Mouse (Mus musculus): Measurements from ENCODE around the gene Ehmt1. TPM values are rescaled to one million over a fixed set of nuclear protein-coding genes. Genes with fewer than 3 reads are reported as not detected.

Gene Ehmt1
- polyA plus RNA-seq, 1 experiment from 2014 or later: 124 TPM

DNA sequence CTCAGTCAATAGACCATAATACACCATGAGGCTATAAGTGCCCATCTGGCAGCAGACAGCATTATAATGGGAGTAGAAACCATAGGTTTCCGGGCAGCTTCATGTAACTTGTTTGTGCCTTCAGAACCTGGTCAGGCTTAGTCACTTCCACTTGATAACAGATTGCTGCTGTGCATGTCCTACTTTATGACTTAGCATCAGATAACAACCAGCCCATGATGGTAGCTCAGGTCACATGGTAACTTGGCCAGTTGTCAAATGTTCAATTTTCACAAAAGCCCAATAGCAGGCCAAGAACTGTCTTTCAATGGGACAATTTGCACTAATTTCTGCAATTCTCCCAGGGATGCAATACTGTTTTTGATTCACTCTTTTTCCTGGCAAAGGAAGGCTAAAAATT lies 48.5 kb downstream of the Ehmt1 start:
- WGBS: 92% methylated on average over 1 of the region's 1 CpGs
- Histone ChIP-seq H3K9me3 (no peaks in the 10 kb centered on the region), H3K27me3 (no peaks in the 10 kb centered on the region), H3K9ac (no peak overlapping the region), H3K4me3 (no peak overlapping the region), H3K36me3 (peaks cover 40% of the 10 kb centered on the region), H3K27ac (no peak overlapping the region), H3K4me2 (replicated peaks) (no peak overlapping the region), H3K4me1 (no peaks in the 10 kb centered on the region)
- ATAC-seq (ENCODE audit: insufficient number of reproducible peaks, insufficient read depth, low FRiP score, low TSS enrichment): no peak

- no peak for ATAC-seq (ENCODE audit: insufficient number of reproducible peaks, insufficient read depth, low FRiP score, low TSS enrichment)
- H3K9ac ChIP-seq: no peak overlapping the region
- no peak overlapping the region for H3K4me3 ChIP-seq
- no peaks in the 10 kb centered on the region for H3K4me1 ChIP-seq
- H3K27me3 ChIP-seq: no peaks in the 10 kb centered on the region
- H3K4me2 ChIP-seq (replicated peaks): no peak overlapping the region
- no peak overlapping the region for H3K27ac ChIP-seq
- peaks cover 67% of the 10 kb centered on the region for H3K36me3 ChIP-seq
- WGBS: 88% methylated on average over 8 of the region's 8 CpGs
- H3K9me3 ChIP-seq: no peaks in the 10 kb centered on the region
Measured at GRCm38 (mm10) chr2:24863010-24863409, 56.4 kb downstream of the Ehmt1 start.

GRCm38 (mm10) chr2:24852408-24852807 lies 67.0 kb downstream of the Ehmt1 start:
- no peaks in the 10 kb centered on the region for H3K4me1 ChIP-seq
- H3K9me3 ChIP-seq: no peaks in the 10 kb centered on the region
- H3K36me3 ChIP-seq: peaks cover 66% of the 10 kb centered on the region
- no peak overlapping the region for H3K27ac ChIP-seq
- H3K4me2 ChIP-seq (replicated peaks): no peak overlapping the region
- H3K27me3 ChIP-seq: no peaks in the 10 kb centered on the region
- no peak overlapping the region for H3K4me3 ChIP-seq
- H3K9ac ChIP-seq: no peak overlapping the region
- 77% methylated on average over 5 of the region's 5 CpGs for WGBS
- no peak for ATAC-seq (ENCODE audit: insufficient number of reproducible peaks, insufficient read depth, low FRiP score, low TSS enrichment)

DNA sequence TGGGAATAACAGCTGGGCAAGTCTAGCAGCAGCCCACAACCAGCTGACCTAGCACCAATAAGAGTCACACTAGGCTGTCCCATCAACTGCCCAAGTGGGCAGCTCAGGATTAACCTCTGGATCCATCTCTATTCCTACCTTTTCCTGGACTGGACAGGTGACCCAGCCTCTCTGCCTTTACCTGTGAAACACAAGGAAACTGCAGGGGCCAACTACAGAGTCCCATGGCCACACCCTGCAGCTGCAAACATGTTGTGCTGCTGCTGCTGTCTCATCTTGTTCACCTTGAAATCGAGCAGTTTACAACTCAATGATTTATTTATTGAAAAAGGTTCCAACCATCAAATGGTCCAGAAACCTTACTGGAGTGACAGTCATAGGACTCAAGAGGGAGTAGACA lies 72.9 kb downstream of the Ehmt1 start:
- no peak overlapping the region for H3K27ac ChIP-seq
- 0 out of 2 replicates have a peak, but pooled peaks have one; percentile 41 for ATAC-seq (ENCODE audit: insufficient number of reproducible peaks, insufficient read depth, low FRiP score, low TSS enrichment)
- H3K36me3 ChIP-seq: peaks cover 43% of the 10 kb centered on the region
- no peak overlapping the region for H3K4me3 ChIP-seq
- H3K9me3 ChIP-seq: no peaks in the 10 kb centered on the region
- H3K27me3 ChIP-seq: no peaks in the 10 kb centered on the region
- no peak overlapping the region for H3K9ac ChIP-seq
- no peak overlapping the region for H3K4me2 ChIP-seq (replicated peaks)
- no peaks in the 10 kb centered on the region for H3K4me1 ChIP-seq
- 78% methylated on average over 1 of the region's 1 CpGs for WGBS

DNA sequence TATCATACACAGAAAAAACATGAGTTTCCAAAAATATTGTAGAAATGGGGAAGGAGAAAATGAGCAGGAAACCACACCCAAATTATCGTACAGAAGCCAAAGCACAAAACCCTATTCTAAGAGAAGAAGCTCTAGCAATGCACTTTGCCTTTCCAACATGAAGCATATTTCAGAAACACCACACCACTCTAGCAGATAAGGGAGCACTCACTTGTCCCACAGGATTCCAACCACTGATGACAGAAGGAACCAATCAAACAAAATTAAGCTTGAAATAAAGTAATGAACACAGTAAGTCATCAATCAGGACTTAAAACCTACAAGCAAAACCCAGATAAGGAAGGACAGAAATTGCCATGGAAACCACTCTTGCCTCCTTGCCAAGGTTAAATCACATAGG lies 74.2 kb downstream of the Ehmt1 start:
- H3K9me3 ChIP-seq: no peaks in the 10 kb centered on the region
- peaks cover 45% of the 10 kb centered on the region for H3K36me3 ChIP-seq
- H3K27me3 ChIP-seq: no peaks in the 10 kb centered on the region
- H3K4me1 ChIP-seq: no peaks in the 10 kb centered on the region
- no peak overlapping the region for H3K27ac ChIP-seq
- no peak overlapping the region for H3K4me3 ChIP-seq
- ATAC-seq (ENCODE audit: insufficient number of reproducible peaks, insufficient read depth, low FRiP score, low TSS enrichment): no peak
- H3K4me2 ChIP-seq (replicated peaks): no peak overlapping the region
- no peak overlapping the region for H3K9ac ChIP-seq
- WGBS: 97% methylated on average over 1 of the region's 1 CpGs

DNA sequence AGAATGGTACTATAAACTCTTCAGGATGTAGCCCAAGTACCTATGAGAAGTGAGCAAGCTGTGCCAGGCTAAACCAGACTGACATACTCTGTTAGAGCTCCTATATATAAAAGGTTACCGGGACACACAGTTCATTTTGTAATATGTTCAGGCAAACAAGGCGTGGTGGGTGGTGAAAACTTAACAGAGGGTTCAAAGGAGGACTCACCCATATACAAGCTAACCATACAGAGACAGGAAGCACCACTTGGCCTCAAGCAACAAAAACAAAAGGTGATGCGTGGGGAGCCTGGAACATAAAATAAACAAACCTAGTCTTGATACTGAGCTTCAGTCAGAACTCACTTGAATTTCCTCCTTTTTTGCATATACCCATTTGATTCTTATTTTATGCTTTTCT lies 88.8 kb downstream of the Ehmt1 start:
- peaks cover 57% of the 10 kb centered on the region for H3K36me3 ChIP-seq

GRCm38 (mm10) chr2:24809746-24810145 lies 109.7 kb downstream of the Ehmt1 start:
- Histone ChIP-seq H3K4me1 (no peaks in the 10 kb centered on the region), H3K9ac (no peak overlapping the region), H3K36me3 (peaks cover 76% of the 10 kb centered on the region), H3K27ac (no peak overlapping the region), H3K9me3 (no peaks in the 10 kb centered on the region), H3K27me3 (no peaks in the 10 kb centered on the region), H3K4me2 (replicated peaks) (no peak overlapping the region), H3K4me3 (no peak overlapping the region)
- WGBS: 92% methylated on average over 3 of the region's 3 CpGs
- no peak for ATAC-seq (ENCODE audit: insufficient number of reproducible peaks, insufficient read depth, low FRiP score, low TSS enrichment)

More for the DNA sequence above, 88.8 kb downstream of the Ehmt1 start:
- ATAC-seq (ENCODE audit: insufficient number of reproducible peaks, insufficient read depth, low FRiP score, low TSS enrichment): no peak
- WGBS: 87% methylated on average over 3 of the region's 3 CpGs
- Histone ChIP-seq H3K27ac (no peak overlapping the region), H3K4me1 (no peaks in the 10 kb centered on the region), H3K9me3 (no peaks in the 10 kb centered on the region), H3K4me3 (no peak overlapping the region), H3K27me3 (no peaks in the 10 kb centered on the region), H3K4me2 (replicated peaks) (no peak overlapping the region), H3K9ac (no peak overlapping the region)

GRCm38 (mm10) chr2:24807691-24808090 lies 111.7 kb downstream of the Ehmt1 start:
- Histone ChIP-seq H3K4me3 (no peak overlapping the region), H3K36me3 (peaks cover 79% of the 10 kb centered on the region), H3K4me2 (replicated peaks) (no peak overlapping the region), H3K27ac (no peak overlapping the region), H3K9me3 (no peaks in the 10 kb centered on the region), H3K4me1 (no peaks in the 10 kb centered on the region), H3K9ac (no peak overlapping the region), H3K27me3 (no peaks in the 10 kb centered on the region)
- no peak for ATAC-seq (ENCODE audit: insufficient number of reproducible peaks, insufficient read depth, low FRiP score, low TSS enrichment)
- WGBS: 97% methylated on average over 10 of the region's 10 CpGs

- Histone ChIP-seq H3K9ac (no peak overlapping the region), H3K4me3 (no peak overlapping the region), H3K27me3 (no peaks in the 10 kb centered on the region), H3K36me3 (peaks cover 79% of the 10 kb centered on the region), H3K9me3 (no peaks in the 10 kb centered on the region), H3K4me1 (no peaks in the 10 kb centered on the region), H3K4me2 (replicated peaks) (no peak overlapping the region), H3K27ac (no peak overlapping the region)
- WGBS: 93% methylated on average over 3 of the region's 3 CpGs
- ATAC-seq (ENCODE audit: insufficient number of reproducible peaks, insufficient read depth, low FRiP score, low TSS enrichment): no peak
Measured at GRCm38 (mm10) chr2:24807036-24807435, 112.4 kb downstream of the Ehmt1 start.

- no peak overlapping the region for H3K27ac ChIP-seq
- no peaks in the 10 kb centered on the region for H3K4me1 ChIP-seq
- peaks cover 87% of the 10 kb centered on the region for H3K36me3 ChIP-seq
- H3K27me3 ChIP-seq: no peaks in the 10 kb centered on the region
- H3K9ac ChIP-seq: no peak overlapping the region
- 98% methylated on average over 6 of the region's 6 CpGs for WGBS
- ATAC-seq (ENCODE audit: insufficient number of reproducible peaks, insufficient read depth, low FRiP score, low TSS enrichment): no peak
- H3K4me3 ChIP-seq: no peak overlapping the region
- H3K4me2 ChIP-seq (replicated peaks): no peak overlapping the region
- no peaks in the 10 kb centered on the region for H3K9me3 ChIP-seq
Measured at GRCm38 (mm10) chr2:24806143-24806542, 113.3 kb downstream of the Ehmt1 start.

GRCm38 (mm10) chr2:24805621-24806020 lies 113.8 kb downstream of the Ehmt1 start:
- Histone ChIP-seq H3K4me3 (no peak overlapping the region), H3K27ac (no peak overlapping the region), H3K4me1 (no peaks in the 10 kb centered on the region), H3K36me3 (peaks cover 87% of the 10 kb centered on the region), H3K9me3 (no peaks in the 10 kb centered on the region), H3K9ac (no peak overlapping the region), H3K4me2 (replicated peaks) (no peak overlapping the region), H3K27me3 (no peaks in the 10 kb centered on the region)
- WGBS: 91% methylated on average over 4 of the region's 4 CpGs
- no peak for ATAC-seq (ENCODE audit: insufficient number of reproducible peaks, insufficient read depth, low FRiP score, low TSS enrichment)

GRCm38 (mm10) chr2:24796833-24797457 lies 122.5 kb downstream of the Ehmt1 start:
- no peak overlapping the region for H3K4me3 ChIP-seq
- H3K27me3 ChIP-seq: no peaks in the 10 kb centered on the region
- no peak overlapping the region for H3K27ac ChIP-seq
- no peaks in the 10 kb centered on the region for H3K9me3 ChIP-seq
- peaks cover 87% of the 10 kb centered on the region for H3K36me3 ChIP-seq
- no peaks in the 10 kb centered on the region for H3K4me1 ChIP-seq
- no peak overlapping the region for H3K4me2 ChIP-seq (replicated peaks)
- no peak overlapping the region for H3K9ac ChIP-seq
- WGBS: 93% methylated on average over 5 of the region's 5 CpGs
- ATAC-seq (ENCODE audit: insufficient number of reproducible peaks, insufficient read depth, low FRiP score, low TSS enrichment): no peak
